Mouse (Mus musculus): ENCODE measurements around the gene Zfp369.
A peak's percentile ranks its signal among the peaks of the same experiment; 100 is the strongest.
"Not testable (repeated sequence)": the region's sequence is repeated elsewhere in the genome, so short reads cannot be mapped to it uniquely, and the experiment has no call there.

Gene Zfp369

GRCm38 (mm10) chr13:65278383-65279341 is at the start of gene Zfp369:
Zfp369 (plus strand) TSS chr13:65278814.
- peak; percentile 86 for DNase-seq (ENCODE audit: low read depth, low spot score)

GRCm38 (mm10) chr13:65237211-65237610 is 41.4 kb upstream of the Zfp369 start:
- no peak for DNase-seq (ENCODE audit: low read depth, low spot score)

GRCm38 (mm10) chr13:65240509-65241098 is 38.0 kb upstream of the Zfp369 start:
- DNase-seq (ENCODE audit: low read depth, low spot score) = peak; percentile 97

- peak; percentile 88 for DNase-seq (ENCODE audit: low read depth, low spot score)
Observed at GRCm38 (mm10) chr13:65241099-65241626, 37.5 kb upstream of the Zfp369 start.

GRCm38 (mm10) chr13:65241627-65242318 is 36.8 kb upstream of the Zfp369 start:
- DNase-seq (ENCODE audit: low read depth, low spot score) = peak; percentile 46

- DNase-seq (ENCODE audit: low read depth, low spot score) = no peak
Observed at GRCm38 (mm10) chr13:65242319-65242787, 36.3 kb upstream of the Zfp369 start.

GRCm38 (mm10) chr13:65243273-65243672 is 35.3 kb upstream of the Zfp369 start:
- DNase-seq (ENCODE audit: low read depth, low spot score) = no peak

- DNase-seq (ENCODE audit: low read depth, low spot score) = no peak
Observed at GRCm38 (mm10) chr13:65258175-65258954, 20.2 kb upstream of the Zfp369 start.

GRCm38 (mm10) chr13:65259239-65259638 is 19.4 kb upstream of the Zfp369 start, which contains the start of gene Gm10775:
Gm10775 (plus strand) TSS chr13:65259539.
- DNase-seq (ENCODE audit: low read depth, low spot score) = no peak

- no peak for DNase-seq (ENCODE audit: low read depth, low spot score)
Observed at GRCm38 (mm10) chr13:65262086-65262485, 16.5 kb upstream of the Zfp369 start.

- DNase-seq (ENCODE audit: low read depth, low spot score) = no peak
Observed at GRCm38 (mm10) chr13:65277994-65278382, 626 bp upstream of the Zfp369 start.

- no peak for DNase-seq (ENCODE audit: low read depth, low spot score)
Observed at GRCm38 (mm10) chr13:65286771-65287170, 8.2 kb downstream of the Zfp369 start.

GRCm38 (mm10) chr13:65296354-65296753 is 17.7 kb downstream of the Zfp369 start:
- no peak for DNase-seq (ENCODE audit: low read depth, low spot score)

GRCm38 (mm10) chr13:65310849-65311248 is 32.2 kb downstream of the Zfp369 start:
- peak; percentile 13 for DNase-seq (ENCODE audit: low read depth, low spot score)

- no peak for DNase-seq (ENCODE audit: low read depth, low spot score)
Observed at GRCm38 (mm10) chr13:65311311-65311755, 32.7 kb downstream of the Zfp369 start.

GRCm38 (mm10) chr13:65311826-65312225 is 33.2 kb downstream of the Zfp369 start:
- DNase-seq (ENCODE audit: low read depth, low spot score) = no peak

GRCm38 (mm10) chr13:65348501-65348900 is 69.9 kb downstream of the Zfp369 start:
- DNase-seq (ENCODE audit: low read depth, low spot score) = not testable (repeated sequence)

- DNase-seq (ENCODE audit: low read depth, low spot score) = not testable (repeated sequence)
Observed at GRCm38 (mm10) chr13:65351768-65352167, 73.2 kb downstream of the Zfp369 start.
